Mouse (Mus musculus) ES-E14 (cell line): Measurements from ENCODE around the gene Frrs1. TPM values are rescaled to one million over a fixed set of nuclear protein-coding genes. Genes with fewer than 3 reads are reported as not detected.

Experiments
- DNase-seq: peaks from one replicate; pipeline ENCODE4 v3.0.0-alpha.2; 2013; ENCODE audit warnings: low read depth, low spot score
- H3K27ac ChIP-seq: 2 replicates; pipeline ENCODE4 v1.5.1; 2012; ENCODE audit warnings: low read depth, mild to moderate bottlenecking, low read length, moderate library complexity, mixed read lengths; ENCODE audit not compliant: poor library complexity, insufficient read depth, severe bottlenecking
- H3K36me3 ChIP-seq: 2 replicates; pipeline ENCODE4 v1.6.1; 2012; ENCODE audit warnings: mild to moderate bottlenecking, low read length, moderate library complexity, mixed read lengths; ENCODE audit not compliant: control insufficient read depth, poor library complexity, insufficient read depth, severe bottlenecking
- H3K4me1 ChIP-seq, 2 experiments: fragments of 150-350 bp in 1 of 2; sonication (generic) in 1 of 2; 2 replicates each; pipeline ENCODE4 v1.6.1; 2012; ENCODE audit warnings: low read length in 2 of 2, mild to moderate bottlenecking in 1 of 2, mixed read lengths in 1 of 2; ENCODE audit not compliant: control insufficient read depth in 2 of 2, insufficient read depth in 2 of 2, poor library complexity in 1 of 2
- H3K4me3 ChIP-seq, 2 experiments: fragments of 150-350 bp in 1 of 2; sonication (generic) in 1 of 2; 2 replicates each; pipeline ENCODE4 v1.5.1; 2012; ENCODE audit warnings: low read length in 2 of 2, low read depth in 1 of 2, mild to moderate bottlenecking in 1 of 2, mixed read lengths in 1 of 2; ENCODE audit not compliant: insufficient read depth in 1 of 2, poor library complexity in 1 of 2, severe bottlenecking in 1 of 2
- H3K9ac ChIP-seq: 2 replicates; pipeline ENCODE4 v1.6.1; 2012; ENCODE audit warnings: low read depth, mild to moderate bottlenecking, low read length, mixed read lengths; ENCODE audit not compliant: poor library complexity, insufficient read depth, severe bottlenecking
- H3K9me3 ChIP-seq: fragments of 150-350 bp; sonication (generic); 2 replicates; pipeline ENCODE4 v1.6.1; 2012; ENCODE audit warnings: low read depth, mild to moderate bottlenecking, low read length; ENCODE audit not compliant: control insufficient read depth, insufficient read depth
- CHD2 ChIP-seq: IDR thresholded peaks from 2 replicates; pipeline ENCODE4 v1.6.1; 2014; ENCODE audit warnings: mild to moderate bottlenecking, low read depth, low read length, inconsistent platforms
- HCFC1 ChIP-seq: IDR thresholded peaks from 2 replicates; pipeline ENCODE4 v1.6.1; 2012; ENCODE audit warnings: low read length, inconsistent platforms, borderline replicate concordance; ENCODE audit not compliant: insufficient read depth
- MAFK ChIP-seq: IDR thresholded peaks from 2 replicates; pipeline ENCODE4 v1.6.1; 2014; ENCODE audit warnings: mild to moderate bottlenecking, low read depth, low read length, inconsistent platforms; ENCODE audit not compliant: insufficient read depth
- ZC3H11A ChIP-seq: IDR thresholded peaks from 2 replicates; pipeline ENCODE4 v1.6.1; 2012; ENCODE audit warnings: low read depth, mild to moderate bottlenecking, inconsistent platforms, low read length, borderline replicate concordance
- ZNF384 ChIP-seq: IDR thresholded peaks from 2 replicates; pipeline ENCODE4 v1.6.1; 2012; ENCODE audit warnings: low read depth, low read length, inconsistent platforms
- in situ Hi-C, 2 experiments: fragments of 600-800 bp; cut with MboI; formaldehyde crosslinking; loops; one replicate each; pipeline ENCODE4 v1.15.1; 2025; ENCODE audit warnings: low sequenced_read_pairs in 2 of 2, inconsistent platforms in 1 of 2; ENCODE audit not compliant: unreplicated experiment in 2 of 2
- total RNA-seq: library from RNA; depleted of rRNA; stranded (reverse); fragments of 300-350 nt; gene quantifications from 2 replicates; pipeline ENCODE4 v1.2.3, GENCODE M21; 2012; rRNA removed

Gene Frrs1
- total RNA-seq, 1 experiment: 69.3 TPM

DNA sequence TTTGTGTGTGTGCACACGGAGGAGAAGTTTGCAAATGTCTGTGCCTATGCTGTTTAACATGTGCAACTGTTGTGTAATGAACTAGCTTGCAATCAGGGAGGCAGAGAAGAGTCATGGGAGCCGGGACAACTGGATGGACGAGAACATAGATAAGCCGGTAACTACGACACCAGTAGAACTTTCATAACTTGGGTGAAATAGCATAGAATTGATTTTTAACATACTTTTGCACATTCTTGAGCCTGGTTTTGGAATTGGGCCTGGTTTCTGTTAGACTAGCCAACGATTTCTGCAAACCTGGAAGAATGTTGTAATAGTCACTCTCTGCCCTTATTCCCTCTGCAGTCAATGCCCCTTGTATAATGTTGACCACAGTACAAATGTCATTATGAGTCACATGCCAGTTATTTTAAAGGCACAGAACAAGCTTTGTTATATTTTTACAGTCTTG lies 91.4 kb downstream of the Frrs1 start:
- TF ChIP-seq CHD2 (no peak), ZC3H11A (no peak), HCFC1 (no peak), ZNF384 (no peak), MAFK (no peak)
- DNase-seq: no peak
- H3K4me3 ChIP-seq: no peak overlapping the region
- in situ Hi-C loops: no loop called here
- no peaks in the 10 kb centered on the region for H3K9me3 ChIP-seq
- H3K36me3 ChIP-seq: no peaks in the 10 kb centered on the region
- H3K9ac ChIP-seq: no peak overlapping the region
- no peak overlapping the region for H3K27ac ChIP-seq
- no peaks in the 10 kb centered on the region; a peak in 1 of 4 replicates for H3K4me1 ChIP-seq

GRCm38 (mm10) chr3:116951489-116951888 lies 92.2 kb downstream of the Frrs1 start:
- no peak for DNase-seq
- H3K4me3 ChIP-seq: no peak overlapping the region
- no peak for TF ChIP-seq MAFK
- H3K4me1 ChIP-seq: no peaks in the 10 kb centered on the region; a peak in 1 of 4 replicates
- H3K27ac ChIP-seq: no peak overlapping the region
- in situ Hi-C loops: no loop called here
- H3K9ac ChIP-seq: no peak overlapping the region
- no peaks in the 10 kb centered on the region for H3K36me3 ChIP-seq
- H3K9me3 ChIP-seq: no peaks in the 10 kb centered on the region

DNA sequence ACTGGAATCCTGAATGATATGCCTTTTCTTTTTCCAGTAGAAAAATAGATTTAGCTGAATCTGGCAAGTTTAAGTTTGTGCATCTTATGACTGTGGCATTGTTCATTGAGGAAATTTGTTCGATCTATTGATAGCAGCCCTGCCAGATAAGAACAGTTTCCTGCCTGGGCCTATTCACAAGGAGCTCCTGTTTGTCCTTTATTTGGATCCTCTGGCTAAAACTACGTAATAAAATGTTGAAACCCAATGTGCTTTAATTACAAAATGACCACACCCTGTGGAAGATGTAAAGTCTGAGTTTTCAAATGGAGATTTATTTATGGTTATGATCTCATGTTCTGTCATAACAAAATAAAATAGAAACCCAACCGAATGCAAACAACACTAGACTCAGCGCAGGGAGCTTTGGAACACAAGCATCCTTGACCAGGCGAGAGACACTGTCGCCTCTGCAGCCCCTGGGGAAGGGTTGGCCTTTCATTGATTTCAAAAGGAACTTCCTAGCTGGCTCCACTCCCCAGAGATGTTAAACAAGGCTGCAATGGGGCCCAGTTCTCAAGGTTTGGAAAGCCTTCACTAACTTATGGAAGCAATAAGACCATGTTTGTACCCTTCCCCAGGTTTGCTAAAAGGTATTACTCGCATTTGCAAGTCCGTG lies 93.1 kb downstream of the Frrs1 start:
- Histone ChIP-seq H3K9ac (no peak overlapping the region), H3K4me1 (no peaks in the 10 kb centered on the region; a peak in 1 of 4 replicates), H3K36me3 (no peaks in the 10 kb centered on the region), H3K9me3 (no peaks in the 10 kb centered on the region), H3K27ac (no peak overlapping the region), H3K4me3 (no peak overlapping the region)
- TF ChIP-seq MAFK (no peak), HCFC1 (no peak), ZC3H11A (no peak), ZNF384 (no peak), CHD2 (no peak)
- no peak for DNase-seq
- in situ Hi-C loops: no loop called here

GRCm38 (mm10) chr3:116953366-116953765 lies 94.1 kb downstream of the Frrs1 start:
- no peak overlapping the region for H3K9ac ChIP-seq
- in situ Hi-C loops: no loop called here
- H3K4me3 ChIP-seq: no peak overlapping the region
- no peaks in the 10 kb centered on the region; a peak in 1 of 4 replicates for H3K4me1 ChIP-seq
- TF ChIP-seq CHD2: no peak
- TF ChIP-seq HCFC1: no peak
- TF ChIP-seq ZNF384: no peak
- TF ChIP-seq MAFK: no peak
- no peak for TF ChIP-seq ZC3H11A
- no peaks in the 10 kb centered on the region for H3K9me3 ChIP-seq
- H3K36me3 ChIP-seq: no peaks in the 10 kb centered on the region
- no peak for DNase-seq
- H3K27ac ChIP-seq: no peak overlapping the region

DNA sequence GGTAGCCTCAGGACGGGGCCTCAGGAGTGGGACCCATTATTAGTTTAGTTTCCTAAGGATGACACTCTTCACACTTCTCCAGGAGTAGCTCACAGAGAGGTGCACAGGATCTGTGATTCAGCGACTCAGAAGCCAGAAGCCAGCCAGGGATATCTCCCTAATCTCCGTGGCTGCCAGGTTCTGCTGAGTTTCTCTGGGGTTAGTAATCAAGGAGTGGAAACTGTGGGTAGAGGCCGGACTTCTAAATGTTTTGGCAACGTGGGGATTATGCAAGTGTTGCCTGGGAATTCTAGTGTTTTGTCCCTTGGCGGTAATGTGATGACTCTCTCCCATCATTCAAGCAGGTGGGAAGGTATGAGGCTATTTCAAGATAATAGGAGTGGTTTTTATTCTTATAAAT lies 95.8 kb downstream of the Frrs1 start:
- H3K36me3 ChIP-seq: no peaks in the 10 kb centered on the region
- DNase-seq: no peak
- no peaks in the 10 kb centered on the region; a peak in 1 of 4 replicates for H3K4me1 ChIP-seq
- no peak overlapping the region for H3K27ac ChIP-seq
- TF ChIP-seq MAFK (no peak), CHD2 (no peak), HCFC1 (no peak), ZC3H11A (no peak), ZNF384 (no peak)
- H3K9me3 ChIP-seq: no peaks in the 10 kb centered on the region
- no peak overlapping the region for H3K9ac ChIP-seq
- no peak overlapping the region for H3K4me3 ChIP-seq
- in situ Hi-C loops: no loop called here

Other genes starting within 250 kb of the Frrs1 start
- 22.8 and 23.3 TPM in 2 replicates for gene Trmt13, start 244.9 kb upstream of the Frrs1 start, total RNA-seq
- 117 and 142 TPM in 2 replicates for gene Mfsd14a, start 196.8 kb upstream of the Frrs1 start, total RNA-seq
- 0.48 and 0.94 TPM in 2 replicates for gene Gm43191, start 178.2 kb upstream of the Frrs1 start, total RNA-seq
- 20.1 and 20.3 TPM in 2 replicates for gene Slc35a3, start 146.6 kb upstream of the Frrs1 start, total RNA-seq
- gene Agl, start 51.3 kb upstream of the Frrs1 start, total RNA-seq: 5.6 and 5.7 TPM in 2 replicates
- gene 4930455H04Rik, start 108.8 kb downstream of the Frrs1 start, total RNA-seq: not detected in 2 replicates
- gene Palmd, start 109.5 kb downstream of the Frrs1 start, total RNA-seq: 0.05 and 0.09 TPM in 2 replicates